Mouse (Mus musculus): ENCODE results near the gene D6Ertd527e. TPM values are rescaled to one million over a fixed set of nuclear protein-coding genes. Genes with fewer than 3 reads are reported as not detected.

Gene D6Ertd527e
- polyA plus RNA-seq, 1 experiment = 1.4 TPM

DNA sequence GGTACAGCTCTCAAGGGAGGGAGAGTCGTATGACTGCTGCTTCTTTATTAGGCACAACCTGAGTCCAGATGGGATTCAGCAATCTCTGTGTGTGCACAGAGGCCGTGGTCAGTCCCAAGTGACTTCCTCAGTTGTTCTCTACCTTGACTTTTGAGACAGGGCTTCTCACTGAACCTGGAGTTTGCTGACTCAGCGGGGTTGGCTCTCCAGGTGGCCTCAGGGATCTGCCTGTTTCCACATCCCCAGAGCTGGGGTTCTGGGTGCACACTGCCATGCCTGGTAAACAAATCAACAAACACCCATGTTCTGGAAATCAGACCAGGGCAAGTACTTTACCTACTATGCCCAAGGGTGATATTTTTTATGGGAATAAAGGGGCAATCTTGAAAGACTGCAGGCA lies 49.3 kb downstream of the D6Ertd527e start:
- peak; percentile 17 for DNase-seq
- 44% methylated on average over 3 of the region's 3 CpGs for WGBS
- Histone ChIP-seq H3K27ac (ENCODE audit: control insufficient read depth, insufficient read depth, low read length) (peak overlapping the region; percentile 88), H3K4me3 (ENCODE audit: control insufficient read depth, insufficient read depth, low read length) (no peak overlapping the region), H3K36me3 (ENCODE audit: control insufficient read depth, insufficient read depth, low read length) (no peaks in the 10 kb centered on the region), H3K4me1 (replicated peaks; ENCODE audit: control insufficient read depth, insufficient read depth, low read length) (peaks cover 34% of the 10 kb centered on the region), H3K27me3 (ENCODE audit: control insufficient read depth, insufficient read depth, low read length) (no peaks in the 10 kb centered on the region)
- TF ChIP-seq CTCF (IDR thresholded peaks at IDR 0.05; ENCODE audit: borderline replicate concordance, control insufficient read depth, extremely low read depth, insufficient read depth, low read length, poor library complexity) (no peak), POLR2A (IDR thresholded peaks at IDR 0.05; ENCODE audit: control insufficient read depth, extremely low read depth, insufficient read depth, low read length, poor library complexity) (no peak)

- H3K27ac ChIP-seq (ENCODE audit: control insufficient read depth, insufficient read depth, low read length) = no peak overlapping the region
- 95% methylated on average over 7 of the region's 7 CpGs for WGBS
Observed at GRCm38 (mm10) chr6:87158062-87158623, 53.6 kb downstream of the D6Ertd527e start.

DNA sequence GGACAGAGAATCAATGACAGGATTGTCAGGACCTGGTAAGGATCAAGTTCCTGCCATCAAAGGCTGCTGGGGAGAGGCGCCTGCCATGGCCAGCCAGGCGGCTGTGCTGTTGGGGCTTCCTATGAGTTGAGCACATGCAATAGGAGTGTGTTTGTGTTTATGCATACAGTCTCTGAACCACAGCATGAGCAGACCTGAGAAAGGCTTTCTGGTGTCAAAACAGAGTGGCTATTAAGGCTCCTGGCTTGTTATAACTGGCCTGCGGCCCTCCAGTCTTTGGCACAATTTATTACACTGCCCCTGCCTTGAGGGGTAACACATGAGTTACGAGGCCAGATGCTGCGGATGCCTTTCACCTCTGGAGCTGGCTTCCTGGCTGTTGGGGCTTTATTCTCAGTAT lies 55.6 kb downstream of the D6Ertd527e start:
- Histone ChIP-seq H3K4me1 (replicated peaks; ENCODE audit: control insufficient read depth, insufficient read depth, low read length) (peaks cover 13% of the 10 kb centered on the region), H3K27me3 (ENCODE audit: control insufficient read depth, insufficient read depth, low read length) (no peaks in the 10 kb centered on the region), H3K27ac (ENCODE audit: control insufficient read depth, insufficient read depth, low read length) (no peak overlapping the region), H3K4me3 (ENCODE audit: control insufficient read depth, insufficient read depth, low read length) (no peak overlapping the region), H3K36me3 (ENCODE audit: control insufficient read depth, insufficient read depth, low read length) (no peaks in the 10 kb centered on the region)
- 92% methylated on average over 5 of the region's 5 CpGs for whole genome bisulfite sequencing
- TF ChIP-seq CTCF (IDR thresholded peaks at IDR 0.05; ENCODE audit: borderline replicate concordance, control insufficient read depth, extremely low read depth, insufficient read depth, low read length, poor library complexity) (no peak), POLR2A (IDR thresholded peaks at IDR 0.05; ENCODE audit: control insufficient read depth, extremely low read depth, insufficient read depth, low read length, poor library complexity) (no peak)
- DNase-seq = no peak

More at GRCm38 (mm10) chr6:87158062-87158623, 53.6 kb downstream of the D6Ertd527e start:
- Histone ChIP-seq H3K36me3 (ENCODE audit: control insufficient read depth, insufficient read depth, low read length) (no peaks in the 10 kb centered on the region), H3K4me1 (replicated peaks; ENCODE audit: control insufficient read depth, insufficient read depth, low read length) (peaks cover 20% of the 10 kb centered on the region), H3K27me3 (ENCODE audit: control insufficient read depth, insufficient read depth, low read length) (no peaks in the 10 kb centered on the region), H3K4me3 (ENCODE audit: control insufficient read depth, insufficient read depth, low read length) (no peak overlapping the region)
- no peak for DNase-seq
- TF ChIP-seq POLR2A (IDR thresholded peaks at IDR 0.05; ENCODE audit: control insufficient read depth, extremely low read depth, insufficient read depth, low read length, poor library complexity) = no peak
- TF ChIP-seq CTCF (IDR thresholded peaks at IDR 0.05; ENCODE audit: borderline replicate concordance, control insufficient read depth, extremely low read depth, insufficient read depth, low read length, poor library complexity) = no peak

DNA sequence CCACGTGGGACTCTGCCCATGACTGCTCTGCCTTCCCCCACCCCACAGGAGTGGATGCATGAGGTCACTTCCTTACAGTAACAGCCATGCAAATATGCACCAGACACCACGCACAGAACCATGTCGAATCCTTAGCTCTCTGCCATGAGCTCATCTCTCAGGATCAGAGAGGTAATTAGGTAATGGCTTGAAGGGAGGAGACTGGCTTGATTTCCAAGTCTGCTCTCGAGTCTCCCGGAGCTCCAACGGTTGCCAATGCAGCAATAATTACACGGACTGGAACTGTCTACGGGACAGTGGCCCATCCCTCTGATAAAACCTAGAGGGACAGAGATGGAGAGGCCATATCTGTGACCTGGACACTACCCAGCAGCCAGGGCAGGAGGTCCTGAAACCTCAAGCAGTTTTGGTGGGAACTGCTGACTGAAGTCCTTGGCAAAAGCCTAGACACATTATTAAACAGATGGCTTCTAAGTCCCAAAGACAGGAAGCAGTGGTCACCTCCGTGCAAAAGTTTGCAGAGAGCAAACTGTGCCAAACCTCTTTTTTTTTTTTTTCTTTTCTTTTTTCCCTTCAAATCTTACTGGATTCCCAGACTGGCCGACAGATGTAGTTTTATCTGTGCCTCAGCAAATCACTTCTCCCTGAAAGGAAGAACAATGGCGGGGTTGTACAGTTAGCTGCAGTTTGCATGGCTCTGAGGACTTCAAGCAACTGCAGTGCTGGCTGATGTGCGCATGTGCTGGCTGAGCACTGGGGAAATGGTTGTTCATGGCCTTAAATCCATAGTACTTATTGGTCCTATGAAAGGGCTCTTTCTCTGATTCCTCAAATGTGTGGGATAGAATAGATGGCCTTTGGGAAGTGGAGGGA lies 57.1 kb downstream of the D6Ertd527e start:
- Histone ChIP-seq H3K4me3 (ENCODE audit: control insufficient read depth, insufficient read depth, low read length) (no peak overlapping the region), H3K36me3 (ENCODE audit: control insufficient read depth, insufficient read depth, low read length) (no peaks in the 10 kb centered on the region), H3K4me1 (replicated peaks; ENCODE audit: control insufficient read depth, insufficient read depth, low read length) (peaks cover 13% of the 10 kb centered on the region), H3K27me3 (ENCODE audit: control insufficient read depth, insufficient read depth, low read length) (no peaks in the 10 kb centered on the region), H3K27ac (ENCODE audit: control insufficient read depth, insufficient read depth, low read length) (no peak overlapping the region)
- DNase-seq = no peak
- no peak for TF ChIP-seq CTCF (IDR thresholded peaks at IDR 0.05; ENCODE audit: borderline replicate concordance, control insufficient read depth, extremely low read depth, insufficient read depth, low read length, poor library complexity)
- no peak for TF ChIP-seq POLR2A (IDR thresholded peaks at IDR 0.05; ENCODE audit: control insufficient read depth, extremely low read depth, insufficient read depth, low read length, poor library complexity)
- WGBS = 70% methylated on average over 12 of the region's 12 CpGs

Other genes with a start within 250 kb of the D6Ertd527e start
- gene Nfu1, start 95.5 kb upstream of the D6Ertd527e start, polyA plus RNA-seq (2012; rRNA removed) = 94.7 and 100 TPM in 2 replicates
- gene Gfpt1, start 61.9 kb upstream of the D6Ertd527e start, polyA plus RNA-seq (2012; rRNA removed) = 12.6 and 13.5 TPM in 2 replicates
- 3.7 and 4.0 TPM in 2 replicates for gene Antxr1, start 231.1 kb downstream of the D6Ertd527e start, polyA plus RNA-seq (2012; rRNA removed)
- gene Gkn1, start 246.2 kb downstream of the D6Ertd527e start, polyA plus RNA-seq (2012; rRNA removed) = 0.52 and 0.75 TPM in 2 replicates